Mouse (Mus musculus) midbrain, embryonic 14.5 days (tissue): Measurements from ENCODE around the gene Etv1. TPM values are rescaled to one million over a fixed set of nuclear protein-coding genes. Genes with fewer than 3 reads are reported as not detected.

Experiments
- ATAC-seq: fragments of 200-750 bp; cut with Nextera tagmentation; 2 replicates; pipeline ENCODE4 v1.8.0; 2017; ENCODE audit warnings: moderate number of reproducible peaks, moderate library complexity; ENCODE audit not compliant: low FRiP score, low TSS enrichment
- DNase-seq: peaks from one replicate; pipeline ENCODE4 v3.0.0-alpha.2; 2015
- H3K27ac ChIP-seq: fragments of 300-500 bp; sonication (generic); replicated peaks from 2 replicates; pipeline ENCODE4 v1.5.1; 2014; ENCODE audit warnings: mild to moderate bottlenecking, low read depth, low read length, moderate library complexity
- H3K27me3 ChIP-seq: fragments of 300-500 bp; sonication (generic); 2 replicates; pipeline ENCODE4 v1.6.1; 2014; ENCODE audit warnings: low read length, control low read depth, mixed read lengths; ENCODE audit not compliant: control insufficient read depth, insufficient read depth
- H3K36me3 ChIP-seq: fragments of 300-500 bp; sonication (generic); 2 replicates; pipeline ENCODE4 v1.6.1; 2014; ENCODE audit warnings: low read length, control low read depth; ENCODE audit not compliant: control insufficient read depth, insufficient read depth
- H3K4me1 ChIP-seq: fragments of 300-500 bp; sonication (generic); 2 replicates; pipeline ENCODE4 v1.6.1; 2014; ENCODE audit warnings: mild to moderate bottlenecking, antibody characterized with exemption, low read length, control low read depth; ENCODE audit not compliant: control insufficient read depth, insufficient read depth
- H3K4me2 ChIP-seq: fragments of 300-500 bp; sonication (generic); 2 replicates; pipeline ENCODE4 v1.6.1; 2014; ENCODE audit warnings: mild to moderate bottlenecking, low read length, moderate library complexity
- H3K4me3 ChIP-seq: fragments of 300-500 bp; sonication (generic); replicated peaks from 2 replicates; pipeline ENCODE4 v1.5.1; 2014; ENCODE audit warnings: low read depth, low read length
- H3K9ac ChIP-seq: fragments of 300-500 bp; sonication (generic); replicated peaks from 2 replicates; pipeline ENCODE4 v1.6.1; 2014; ENCODE audit warnings: mild to moderate bottlenecking, low read length, moderate library complexity
- H3K9me3 ChIP-seq: fragments of 300-500 bp; sonication (generic); 2 replicates; pipeline ENCODE4 v1.6.1; 2016; ENCODE audit warnings: low read length, control low read depth, mixed read lengths; ENCODE audit not compliant: control insufficient read depth
- WGBS: fragments of 180-500 bp; shearing (Covaris S2); extraction: QIAGEN DNeasy Blood & Tissue Kit; methylation state at CpG from one replicate; pipeline ENCODE4 v1.1.7; 2014; 5-methylcytosine and 5-hydroxymethylcytosine counted together
- polyA plus RNA-seq: library from polyadenylated mRNA; unstranded; fragments of >200 nt; fragmentation: Nextera tagmentation; extraction: Ambion mirVana; gene quantifications from 2 replicates; pipeline ENCODE4 v1.2.1, GENCODE M21; 2014

Gene Etv1
- 14.2 and 21.8 TPM in 2 replicates for polyA plus RNA-seq

- H3K9me3 ChIP-seq = no peaks in the 10 kb centered on the region
- DNase-seq = peak; percentile 65
- peak; percentile 31 for ATAC-seq
- H3K36me3 ChIP-seq = no peaks in the 10 kb centered on the region
- H3K4me3 ChIP-seq = peak within 1 kb of the TSS; percentile 62
- WGBS = under 1% methylated on average over 20 of the region's 20 CpGs
- H3K27ac ChIP-seq = peak within 1 kb of the TSS; percentile 81
- peak within 1 kb of the TSS; percentile 25 for H3K9ac ChIP-seq
- 0 out of 2 replicates have a peak, but pooled peaks cover 4% of the 10 kb centered on the region for H3K4me1 ChIP-seq
- peak within 1 kb of the TSS; percentile 100 for H3K4me2 ChIP-seq
- H3K27me3 ChIP-seq = no peaks in the 10 kb centered on the region
These were observed at the start of gene Etv1 for GRCm38 (mm10) chr12:38779186-38779777. Gene Etv1 (plus strand): TSS chr12:38779380.

GRCm38 (mm10) chr12:38729661-38730060 lies 49.5 kb upstream of the Etv1 start:
- no peaks in the 10 kb centered on the region for H3K9me3 ChIP-seq
- DNase-seq (no peak), ATAC-seq (no peak)
- H3K27me3 ChIP-seq = no peaks in the 10 kb centered on the region
- no peak overlapping the region for H3K4me3 ChIP-seq
- H3K27ac ChIP-seq = no peak overlapping the region
- no peak overlapping the region for H3K9ac ChIP-seq
- WGBS = 76% methylated on average over 3 of the region's 3 CpGs
- H3K4me2 ChIP-seq = no peak overlapping the region
- H3K4me1 ChIP-seq = no peaks in the 10 kb centered on the region
- no peaks in the 10 kb centered on the region for H3K36me3 ChIP-seq

- Histone ChIP-seq H3K9ac (no peak overlapping the region), H3K9me3 (no peaks in the 10 kb centered on the region), H3K27ac (no peak overlapping the region), H3K27me3 (no peaks in the 10 kb centered on the region), H3K4me1 (no peaks in the 10 kb centered on the region), H3K4me3 (no peak overlapping the region), H3K4me2 (no peak overlapping the region), H3K36me3 (no peaks in the 10 kb centered on the region)
- DNase-seq (no peak), ATAC-seq (no peak; the same call in 1 of the 2 replicates)
- 95% methylated on average over 2 of the region's 2 CpGs for WGBS
These were observed 48.4 kb upstream of the Etv1 start for GRCm38 (mm10) chr12:38730791-38731190.

GRCm38 (mm10) chr12:38759322-38759721 lies 19.9 kb upstream of the Etv1 start:
- Histone ChIP-seq H3K9ac (no peak overlapping the region), H3K27ac (no peak overlapping the region), H3K27me3 (no peaks in the 10 kb centered on the region), H3K4me1 (no peaks in the 10 kb centered on the region), H3K4me2 (no peak overlapping the region), H3K36me3 (no peaks in the 10 kb centered on the region), H3K9me3 (no peaks in the 10 kb centered on the region), H3K4me3 (no peak overlapping the region)
- 52% methylated on average over 2 of the region's 2 CpGs for WGBS
- DNase-seq (no peak), ATAC-seq (no peak)

- Histone ChIP-seq H3K27ac (no peak overlapping the region), H3K9ac (no peak overlapping the region), H3K4me3 (no peak overlapping the region), H3K27me3 (no peaks in the 10 kb centered on the region), H3K4me2 (0 out of 2 replicates have a peak overlapping the region, but pooled peaks have one; percentile 100), H3K4me1 (0 out of 2 replicates have a peak, but pooled peaks cover 4% of the 10 kb centered on the region), H3K9me3 (no peaks in the 10 kb centered on the region), H3K36me3 (no peaks in the 10 kb centered on the region)
- DNase-seq (no peak), ATAC-seq (no peak)
- 75% methylated on average over 7 of the region's 7 CpGs for WGBS
These were observed 1.9 kb upstream of the Etv1 start for GRCm38 (mm10) chr12:38777316-38777715.

- Histone ChIP-seq H3K27me3 (no peaks in the 10 kb centered on the region), H3K36me3 (no peaks in the 10 kb centered on the region), H3K27ac (no peak overlapping the region), H3K4me3 (peak overlapping the region; percentile 62), H3K4me2 (peak overlapping the region; percentile 100), H3K9ac (no peak overlapping the region), H3K9me3 (no peaks in the 10 kb centered on the region), H3K4me1 (0 out of 2 replicates have a peak, but pooled peaks cover 4% of the 10 kb centered on the region)
- WGBS = 5% methylated on average over 6 of the region's 6 CpGs
- DNase-seq = no peak
- no peak for ATAC-seq
These were observed 1.3 kb upstream of the Etv1 start for GRCm38 (mm10) chr12:38777957-38778298.

- H3K4me2 ChIP-seq = peak overlapping the region; percentile 100
- H3K27me3 ChIP-seq = no peaks in the 10 kb centered on the region
- 0 out of 2 replicates have a peak, but pooled peaks cover 4% of the 10 kb centered on the region for H3K4me1 ChIP-seq
- peak; percentile 94 for ATAC-seq
- H3K4me3 ChIP-seq = peak overlapping the region; percentile 62
- peak overlapping the region; percentile 25 for H3K9ac ChIP-seq
- no peaks in the 10 kb centered on the region for H3K9me3 ChIP-seq
- peak; percentile 92 for DNase-seq
- peak overlapping the region; percentile 81 for H3K27ac ChIP-seq
- H3K36me3 ChIP-seq = no peaks in the 10 kb centered on the region
- WGBS = under 1% methylated on average over 37 of the region's 37 CpGs
These were observed 693 bp upstream of the Etv1 start for GRCm38 (mm10) chr12:38778299-38779075.

GRCm38 (mm10) chr12:38780006-38780954 lies 1.1 kb downstream of the Etv1 start:
- peak; percentile 84 for DNase-seq
- peak; percentile 43 for ATAC-seq

More at GRCm38 (mm10) chr12:38780006-38780954, 1.1 kb downstream of the Etv1 start:
- Histone ChIP-seq H3K27me3 (no peaks in the 10 kb centered on the region), H3K4me1 (0 out of 2 replicates have a peak, but pooled peaks cover 4% of the 10 kb centered on the region), H3K9ac (peak overlapping the region; percentile 25), H3K27ac (peak overlapping the region; percentile 81; the same call in 1 of the 2 replicates), H3K36me3 (no peaks in the 10 kb centered on the region), H3K9me3 (no peaks in the 10 kb centered on the region), H3K4me3 (peak overlapping the region; percentile 62), H3K4me2 (peak overlapping the region; percentile 100)
- under 1% methylated on average over 33 of the region's 33 CpGs for WGBS
